Comparison of ENCODE assay signal across 13 mouse cellular contexts in the genomic region with DNA sequence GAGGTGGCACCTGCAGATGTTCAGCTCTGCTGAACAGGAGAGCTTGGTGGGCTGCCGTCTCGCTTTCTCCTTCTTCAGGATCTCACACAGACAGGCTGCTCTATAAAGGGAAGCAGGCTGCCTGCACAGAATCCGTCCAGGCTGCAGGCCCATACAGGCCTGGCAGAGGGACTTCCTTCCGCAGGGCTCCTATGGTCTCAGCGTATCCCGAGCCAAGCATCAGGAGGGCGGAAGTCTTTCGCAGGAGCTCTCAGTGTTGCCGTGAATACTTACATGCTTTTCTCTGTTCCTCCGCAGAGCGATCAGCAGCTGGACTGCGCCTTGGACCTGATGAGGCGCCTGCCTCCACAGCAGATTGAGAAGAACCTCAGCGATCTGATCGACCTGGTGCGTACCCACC. TPM values are rescaled to one million over a fixed set of nuclear protein-coding genes. Genes with fewer than 3 reads are reported as not detected.
DNase-seq lines count a peak whose midpoint lies in the region; ATAC-seq and TF ChIP-seq lines count a peak whose summit lies in the region.
"Had no signal": no experiment of that assay in that cellular context is flagged by ENCODE, and none has a peak within 500 bp of the region (broad histone marks: within the 10 kb centered on the region; RNA-seq: fewer than 3 reads in every experiment).

No protein-coding gene starts in this region.

- peaks cover 27% of the 10 kb centered on the region for H3K36me3 ChIP-seq in heart, adult 2 months (ENCODE audit: control insufficient read depth, insufficient read depth, low read length)
- peaks cover 16% of the 10 kb centered on the region; the same call in 1 of the 2 replicates for H3K36me3 ChIP-seq in kidney, embryonic 16.5 days (ENCODE audit: insufficient read depth, low read length)
- peaks cover 31% of the 10 kb centered on the region for H3K36me3 ChIP-seq in embryonic facial prominence, embryonic 13.5 days
- H3K36me3 ChIP-seq in limb, embryonic 13.5 days, result peaks cover 43% of the 10 kb centered on the region
- peaks cover 41% of the 10 kb centered on the region for H3K36me3 ChIP-seq in midbrain, embryonic 13.5 days

- H3K27me3 ChIP-seq in heart, adult 2 months (ENCODE audit: control insufficient read depth, insufficient read depth, low read length), result no peaks in the 10 kb centered on the region
- H3K27me3 ChIP-seq in kidney, embryonic 16.5 days (ENCODE audit: insufficient read depth, low read length), result no peaks in the 10 kb centered on the region
- no peaks in the 10 kb centered on the region for H3K27me3 ChIP-seq in embryonic facial prominence, embryonic 13.5 days
- H3K27me3 ChIP-seq in limb, embryonic 13.5 days, result no peaks in the 10 kb centered on the region
- no peaks in the 10 kb centered on the region for H3K27me3 ChIP-seq in midbrain, embryonic 13.5 days
- H3K27me3 ChIP-seq: midbrain, embryonic 12.5 days; neural tube, embryonic 12.5 days had no signal

- peaks cover 10% of the 10 kb centered on the region for H3K79me2 ChIP-seq in heart, adult 2 months (replicated peaks; ENCODE audit: control insufficient read depth, insufficient read depth, low read length)

- H3K9ac ChIP-seq in heart, adult 2 months (ENCODE audit: low read depth, low read length), result no peak overlapping the region
- H3K9ac ChIP-seq in kidney, embryonic 16.5 days (replicated peaks; ENCODE audit: low read length), result peak overlapping the region; percentile 20; the same call in 1 of the 2 replicates
- 0 out of 2 replicates have a peak overlapping the region, but pooled peaks have one; percentile 2 for H3K9ac ChIP-seq in embryonic facial prominence, embryonic 13.5 days
- no peak overlapping the region; the same call in 1 of the 2 replicates for H3K9ac ChIP-seq in limb, embryonic 13.5 days
- no peak overlapping the region for H3K9ac ChIP-seq in midbrain, embryonic 13.5 days (replicated peaks)
- H3K9ac ChIP-seq: midbrain, embryonic 12.5 days; neural tube, embryonic 12.5 days had no signal

- H3K27ac ChIP-seq in heart, adult 2 months, result peak overlapping the region; percentile 42
- peak overlapping the region; percentile 31 for H3K27ac ChIP-seq in kidney, embryonic 16.5 days (ENCODE audit: low read length)
- H3K27ac ChIP-seq in embryonic facial prominence, embryonic 13.5 days, result peak overlapping the region; percentile 35
- H3K27ac ChIP-seq in limb, embryonic 13.5 days, result peak overlapping the region; percentile 67; the same call in 1 of the 2 replicates
- no peak overlapping the region for H3K27ac ChIP-seq in midbrain, embryonic 13.5 days
- H3K27ac ChIP-seq: hindbrain, embryonic 10.5 days; midbrain, embryonic 12.5 days; neural tube, embryonic 12.5 days had no signal

- TF ChIP-seq POLR2A in heart, adult 2 months (IDR thresholded peaks at IDR 0.05; ENCODE audit: insufficient read depth, low read depth, low read length), result no peak

- no peak for TF ChIP-seq EP300 in heart, adult 2 months (IDR thresholded peaks at IDR 0.05; ENCODE audit: insufficient read depth, low read depth, low read length)

- H3K9me3 ChIP-seq in kidney, embryonic 16.5 days (ENCODE audit: low read length), result no peaks in the 10 kb centered on the region
- H3K9me3 ChIP-seq in embryonic facial prominence, embryonic 13.5 days, result no peaks in the 10 kb centered on the region
- no peaks in the 10 kb centered on the region for H3K9me3 ChIP-seq in limb, embryonic 13.5 days
- no peaks in the 10 kb centered on the region for H3K9me3 ChIP-seq in midbrain, embryonic 13.5 days
- H3K9me3 ChIP-seq: hindbrain, embryonic 10.5 days; midbrain, embryonic 12.5 days; neural tube, embryonic 12.5 days had no signal

- intact Hi-C loops in heart, adult 2 months (cut with DNase I), result loop anchor here (1.0 kb wide), 1 partner anchor 8 kb away; no protein-coding TSS in a partner anchor
- intact Hi-C loops in heart, postnatal 36 days (cut with DNase I), result loop anchor here (1.0 kb wide), 1 partner anchor 262 kb away; no protein-coding TSS in a partner anchor

- DNase-seq in heart, adult 2 months, result no peak
- DNase-seq in heart, postnatal 36 days, result no peak
- no peak for DNase-seq in kidney, adult 8-10 months
- no peak for DNase-seq in spleen, postnatal 36 days (ENCODE audit: low spot score in 2 of 2)
- DNase-seq: adrenal gland, adult 2 months; gastrocnemius, postnatal 10 days had no signal

- 0 out of 2 replicates have a peak overlapping the region, but pooled peaks have one; percentile 2 for H3K4me2 ChIP-seq in kidney, embryonic 16.5 days (replicated peaks; ENCODE audit: low read depth, low read length)
- no peak overlapping the region for H3K4me2 ChIP-seq in embryonic facial prominence, embryonic 13.5 days
- H3K4me2 ChIP-seq in limb, embryonic 13.5 days (replicated peaks), result peak overlapping the region; percentile 35
- H3K4me2 ChIP-seq in midbrain, embryonic 13.5 days (replicated peaks), result no peak overlapping the region
- H3K4me2 ChIP-seq: midbrain, embryonic 12.5 days; neural tube, embryonic 12.5 days had no signal

- no peak overlapping the region for H3K4me3 ChIP-seq in heart, adult 2 months
- no peak overlapping the region for H3K4me3 ChIP-seq in kidney, embryonic 16.5 days (ENCODE audit: low read length)
- H3K4me3 ChIP-seq in embryonic facial prominence, embryonic 13.5 days, result no peak overlapping the region
- H3K4me3 ChIP-seq in limb, embryonic 13.5 days, result no peak overlapping the region
- no peak overlapping the region for H3K4me3 ChIP-seq in midbrain, embryonic 13.5 days (replicated peaks)
- H3K4me3 ChIP-seq: hindbrain, embryonic 10.5 days; midbrain, embryonic 12.5 days; neural tube, embryonic 12.5 days had no signal

- H3K4me1 ChIP-seq in heart, adult 2 months (ENCODE audit: control insufficient read depth, insufficient read depth, low read length), result peaks cover 37% of the 10 kb centered on the region
- H3K4me1 ChIP-seq in kidney, embryonic 16.5 days (ENCODE audit: insufficient read depth, low read length), result peaks cover 51% of the 10 kb centered on the region
- peaks cover 85% of the 10 kb centered on the region for H3K4me1 ChIP-seq in embryonic facial prominence, embryonic 13.5 days
- H3K4me1 ChIP-seq in limb, embryonic 13.5 days, result peaks cover 91% of the 10 kb centered on the region
- H3K4me1 ChIP-seq in midbrain, embryonic 13.5 days (replicated peaks), result peaks cover 14% of the 10 kb centered on the region; the same call in 1 of the 2 replicates

- ATAC-seq in kidney, embryonic 16.5 days (ENCODE audit: low FRiP score, low TSS enrichment), result no peak
- ATAC-seq in embryonic facial prominence, embryonic 13.5 days (ENCODE audit: insufficient number of reproducible peaks, insufficient read depth, low FRiP score, low TSS enrichment, low read depth), result no peak
- no peak for ATAC-seq in limb, embryonic 13.5 days (ENCODE audit: low FRiP score, low read depth)
- ATAC-seq in midbrain, embryonic 13.5 days, result no peak

- no peak for TF ChIP-seq CTCF in heart, adult 2 months (IDR thresholded peaks at IDR 0.05)

- 52% methylated on average over 16 of the region's 16 CpGs for WGBS in heart, adult 2 months
- WGBS in kidney, embryonic 16.5 days, result 71% methylated on average over 16 of the region's 16 CpGs
- WGBS in embryonic facial prominence, embryonic 13.5 days, result 72% methylated on average over 16 of the region's 16 CpGs
- 79% methylated on average over 16 of the region's 16 CpGs for WGBS in limb, embryonic 13.5 days
- WGBS in midbrain, embryonic 13.5 days, result 88% methylated on average over 16 of the region's 16 CpGs

RNA-seq across cellular contexts. Expression of a gene that starts 45.9 kb away (rescaled TPM):
- 100 to 1,000 TPM; 342 to 392 TPM for total RNA-seq in heart, adult 2 months (2021)
- polyA plus RNA-seq in heart, adult 2 months (2012; rRNA removed), result 160 and 191 TPM in 2 replicates
- total RNA-seq in heart, postnatal 36 days (2021), result 100 to 1,000 TPM; 393 to 443 TPM
- polyA plus RNA-seq in kidney, embryonic 16.5 days (2015; fragmentation: Nextera tagmentation; extraction: Ambion mirVana), result 405 and 415 TPM in 2 replicates
- 396 and 424 TPM in 2 replicates for polyA plus RNA-seq in embryonic facial prominence, embryonic 13.5 days (2015; fragmentation: Nextera tagmentation; extraction: Ambion mirVana)
- 396 and 406 TPM in 2 replicates for polyA plus RNA-seq in limb, embryonic 13.5 days (2015; fragmentation: Nextera tagmentation; extraction: Ambion mirVana)
- 321 and 324 TPM in 2 replicates for polyA plus RNA-seq in midbrain, embryonic 13.5 days (2015; fragmentation: Nextera tagmentation; extraction: Ambion mirVana)

Comparison
In these comparisons a context has a peak if more than half of its experiments do, and no peak if none do; other contexts are left out.
1. H3K9ac ChIP-seq: peak in kidney, embryonic 16.5 days (single experiment) and embryonic facial prominence, embryonic 13.5 days (single experiment); none in heart, adult 2 months (single experiment), limb, embryonic 13.5 days (single experiment) and midbrain, embryonic 13.5 days (single experiment).
2. H3K4me2 ChIP-seq: peak in kidney, embryonic 16.5 days (single experiment) and limb, embryonic 13.5 days (single experiment); none in embryonic facial prominence, embryonic 13.5 days (single experiment) and midbrain, embryonic 13.5 days (single experiment).